Mouse (Mus musculus): ENCODE results near the gene Pnkp. TPM values are rescaled to one million over a fixed set of nuclear protein-coding genes. Genes with fewer than 3 reads are reported as not detected.

The Pnkp gene
- total and polyA plus RNA-seq, 3 experiments = 14.8 to 41.6 (median 22.2) TPM

DNA sequence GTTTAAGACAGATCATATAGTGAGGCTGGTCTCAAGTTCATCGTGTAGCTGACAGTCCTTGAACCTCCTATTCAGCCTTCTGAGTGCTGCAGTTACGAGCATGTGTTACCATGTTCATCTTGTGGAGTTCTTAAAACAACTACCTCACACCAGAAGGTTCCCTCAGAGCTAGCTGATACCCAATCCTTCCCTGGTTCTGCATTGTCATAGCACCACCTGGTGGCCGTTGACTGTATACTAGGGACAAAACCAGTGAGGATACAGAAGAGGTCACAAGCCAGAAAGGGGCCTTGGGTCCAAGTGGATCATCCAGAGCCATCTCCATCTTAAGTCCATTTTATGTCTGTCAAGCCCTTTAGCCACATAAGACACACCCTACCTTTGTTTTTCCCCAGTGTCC, 32.1 kb upstream of the Pnkp start (continued):
- no peak for TF ChIP-seq EP300 (IDR thresholded peaks at IDR 0.05; ENCODE audit: low read length)

DNA sequence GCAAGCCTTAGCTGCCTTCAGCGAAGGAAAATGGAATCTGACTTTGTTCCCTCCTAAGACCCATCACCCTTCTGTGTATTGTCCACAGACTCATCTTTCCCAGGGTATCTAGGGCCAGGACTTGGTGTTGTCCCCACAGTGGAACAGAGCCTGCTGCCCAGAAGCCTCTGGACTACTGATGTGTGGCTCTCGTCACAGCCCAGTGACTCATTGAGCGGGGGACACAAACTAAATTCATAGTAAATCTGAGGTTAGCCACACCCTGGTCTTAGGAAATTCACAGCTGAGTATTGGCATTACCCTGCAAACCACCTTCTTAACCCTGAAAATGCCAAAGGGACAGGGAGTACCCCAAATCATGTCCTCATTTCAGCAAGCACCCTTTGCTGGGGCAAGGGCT, 30.2 kb upstream of the Pnkp start:
- Histone ChIP-seq H3K27ac (ENCODE audit: insufficient read depth, low read depth) (no peak overlapping the region; the same call in 1 of the 2 replicates), H3K79me2 (replicated peaks; ENCODE audit: control insufficient read depth, extremely low read depth, insufficient read depth, poor library complexity, severe bottlenecking) (peaks cover 96% of the 10 kb centered on the region), H3K4me1 (ENCODE audit: control insufficient read depth in 1 of 2, insufficient read depth in 2 of 2) (peaks cover 39 to 93% of the 10 kb centered on the region in 2 experiments), H3K4me3 (replicated peaks in 1 of 3; ENCODE audit: low read depth in 2 of 3, low read length in 2 of 3, poor library complexity in 1 of 3) (no peak overlapping the region), H3K27me3 (replicated peaks) (no peaks in the 10 kb centered on the region), H3K36me3 (replicated peaks in 1 of 2; ENCODE audit: control insufficient read depth in 1 of 2, insufficient read depth in 1 of 2, low read length in 1 of 2) (peaks cover 51 to 86% of the 10 kb centered on the region in 2 experiments), H3K9ac (ENCODE audit: insufficient read depth, low read depth) (no peak overlapping the region), H3K4me2 (ENCODE audit: insufficient read depth, low read depth, poor library complexity, severe bottlenecking) (no peak overlapping the region), H3K9me3 (replicated peaks; ENCODE audit: low read length) (no peaks in the 10 kb centered on the region)
- no peak for DNase-seq (ENCODE audit: extremely low read depth)
- TF ChIP-seq POLR2AphosphoS2 (IDR thresholded peaks at IDR 0.05; ENCODE audit: low read depth, low read length) (no peak), RCOR1 (conservative IDR thresholded peaks at IDR 0.05; ENCODE audit: low read depth, low read length) (no peak), ZMIZ1 (IDR thresholded peaks at IDR 0.05; ENCODE audit: low read depth, low read length) (0 out of 2 replicates have a peak, but pooled peaks have one; percentile 38), POLR2A (IDR thresholded peaks at IDR 0.05; ENCODE audit: low read depth, low read length) (peak; percentile 18; the same call in 1 of the 2 replicates)
- in situ Hi-C loops (cut with MboI; ENCODE audit: low pct_ligation_motif_present, low pct_unique_long_range_greater_than_20kb, low sequenced_read_pairs) = no loop called here
- dilution Hi-C loops (cut with MboI; ENCODE audit: extremely low pct_ligation_motif_present, extremely low pct_unique_long_range_greater_than_20kb, low sequenced_read_pairs) = no loop called here

DNA sequence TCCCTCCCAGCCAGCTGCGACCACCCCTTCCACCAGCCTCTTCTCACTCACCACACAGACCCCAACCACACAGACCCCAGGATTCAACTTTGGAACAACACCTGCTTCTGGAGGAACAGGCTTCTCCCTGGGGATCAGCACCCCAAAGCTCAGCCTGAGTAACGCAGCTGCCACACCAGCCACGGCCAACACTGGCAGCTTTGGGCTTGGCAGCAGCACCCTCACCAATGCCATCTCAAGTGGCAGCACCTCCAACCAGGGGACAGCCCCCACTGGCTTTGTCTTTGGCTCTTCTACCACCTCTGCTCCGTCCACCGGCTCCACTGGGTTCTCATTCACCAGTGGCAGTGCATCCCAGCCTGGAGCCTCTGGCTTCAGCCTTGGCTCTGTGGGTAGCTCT, 28.2 kb upstream of the Pnkp start:
- in situ Hi-C loops (cut with MboI; ENCODE audit: low pct_ligation_motif_present, low pct_unique_long_range_greater_than_20kb, low sequenced_read_pairs) (no loop called here), dilution Hi-C loops (cut with MboI; ENCODE audit: extremely low pct_ligation_motif_present, extremely low pct_unique_long_range_greater_than_20kb, low sequenced_read_pairs) (no loop called here)
- TF ChIP-seq ETS1 (conservative IDR thresholded peaks at IDR 0.05; ENCODE audit: low read depth, low read length) (no peak), ZNF384 (IDR thresholded peaks at IDR 0.05; ENCODE audit: low read depth, low read length) (no peak)
- Histone ChIP-seq H3K9me3 (replicated peaks; ENCODE audit: low read length) (no peaks in the 10 kb centered on the region), H3K36me3 (replicated peaks in 1 of 2; ENCODE audit: control insufficient read depth in 1 of 2, insufficient read depth in 1 of 2, low read length in 1 of 2) (peaks cover 58 to 84% of the 10 kb centered on the region in 2 experiments), H3K4me2 (ENCODE audit: insufficient read depth, low read depth, poor library complexity, severe bottlenecking) (no peak overlapping the region), H3K4me3 (replicated peaks in 1 of 3; ENCODE audit: low read depth in 2 of 3, low read length in 2 of 3, poor library complexity in 1 of 3) (no peak overlapping the region), H3K27ac (ENCODE audit: insufficient read depth, low read depth) (no peak overlapping the region), H3K27me3 (replicated peaks) (no peaks in the 10 kb centered on the region), H3K9ac (ENCODE audit: insufficient read depth, low read depth) (no peak overlapping the region), H3K79me2 (replicated peaks; ENCODE audit: control insufficient read depth, extremely low read depth, insufficient read depth, poor library complexity, severe bottlenecking) (peaks cover 92% of the 10 kb centered on the region), H3K4me1 (ENCODE audit: control insufficient read depth in 1 of 2, insufficient read depth in 2 of 2) (peaks cover 41 to 98% of the 10 kb centered on the region in 2 experiments)
- DNase-seq (ENCODE audit: extremely low read depth) = no peak

DNA sequence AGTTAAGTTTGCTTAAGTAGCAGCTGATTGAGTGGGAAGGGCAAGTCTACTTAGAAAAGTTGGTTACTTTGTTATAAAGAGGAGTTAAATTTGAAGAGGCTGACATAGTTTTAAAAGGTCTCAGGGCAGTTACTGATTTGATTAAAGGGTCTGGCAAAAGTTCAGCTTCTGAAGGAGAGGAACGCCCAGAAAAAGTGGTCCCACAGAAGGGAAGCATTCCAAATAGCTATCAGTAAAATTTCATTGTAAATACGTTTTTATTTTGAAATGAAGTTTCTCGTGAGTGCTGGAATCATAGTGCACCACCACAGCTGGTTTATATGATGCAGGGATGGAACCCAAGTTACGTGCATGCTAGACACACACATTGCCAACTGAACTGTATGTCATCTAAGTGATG, 24.2 kb upstream of the Pnkp start:
- DNase-seq (ENCODE audit: extremely low read depth) = no peak
- peaks cover 3% of the 10 kb centered on the region for H3K9me3 ChIP-seq (replicated peaks; ENCODE audit: low read length)
- H3K9ac ChIP-seq (ENCODE audit: insufficient read depth, low read depth) = no peak overlapping the region; the same call in 1 of the 2 replicates
- no peaks in the 10 kb centered on the region for H3K27me3 ChIP-seq (replicated peaks)
- H3K27ac ChIP-seq (ENCODE audit: insufficient read depth, low read depth) = peak overlapping the region; percentile 50
- in situ Hi-C loops (cut with MboI; ENCODE audit: low pct_ligation_motif_present, low pct_unique_long_range_greater_than_20kb, low sequenced_read_pairs) (no loop called here), dilution Hi-C loops (cut with MboI; ENCODE audit: extremely low pct_ligation_motif_present, extremely low pct_unique_long_range_greater_than_20kb, low sequenced_read_pairs) (no loop called here)
- H3K79me2 ChIP-seq (replicated peaks; ENCODE audit: control insufficient read depth, extremely low read depth, insufficient read depth, poor library complexity, severe bottlenecking) = peaks cover 60% of the 10 kb centered on the region
- 0 out of 2 replicates have a peak overlapping the region, but pooled peaks have one; percentile 12 for H3K4me2 ChIP-seq (ENCODE audit: insufficient read depth, low read depth, poor library complexity, severe bottlenecking)
- H3K4me3 ChIP-seq (replicated peaks in 1 of 3; ENCODE audit: low read depth in 2 of 3, low read length in 2 of 3, poor library complexity in 1 of 3) = peak overlapping the region in 1 of 3 experiments; percentile 17
- H3K36me3 ChIP-seq (replicated peaks in 1 of 2; ENCODE audit: control insufficient read depth in 1 of 2, insufficient read depth in 1 of 2, low read length in 1 of 2) = peaks cover 46 to 66% of the 10 kb centered on the region in 2 experiments
- no peak for TF ChIP-seq ELF1 (IDR thresholded peaks at IDR 0.05; ENCODE audit: low read depth, low read length)
- TF ChIP-seq CHD1 (IDR thresholded peaks at IDR 0.05; ENCODE audit: low read depth, low read length) = no peak
- TF ChIP-seq ZMIZ1 (IDR thresholded peaks at IDR 0.05; ENCODE audit: low read depth, low read length) = no peak
- TF ChIP-seq POLR2A (IDR thresholded peaks at IDR 0.05; ENCODE audit: low read depth, low read length) = peak; percentile 27; the same call in 1 of the 2 replicates
- TF ChIP-seq MXI1 (IDR thresholded peaks at IDR 0.05; ENCODE audit: low read depth, low read length) = no peak
- peaks cover 42 to 96% of the 10 kb centered on the region in 2 experiments for H3K4me1 ChIP-seq (ENCODE audit: control insufficient read depth in 1 of 2, insufficient read depth in 2 of 2)
